Mouse (Mus musculus) stomach, embryonic 16.5 days (tissue): Measurements from ENCODE around the gene Il20rb. TPM values are rescaled to one million over a fixed set of nuclear protein-coding genes. Genes with fewer than 3 reads are reported as not detected.

ENCODE experiments used
- ATAC-seq: fragments of 200-750 bp; cut with Nextera tagmentation; 2 replicates; pipeline ENCODE4 v1.8.0; 2017; ENCODE audit warnings: moderate number of reproducible peaks, moderate TSS enrichment; ENCODE audit not compliant: insufficient read depth, low FRiP score
- H3K27ac ChIP-seq: fragments of 300-500 bp; sonication (generic); 2 replicates; pipeline ENCODE4 v1.5.1; 2014; ENCODE audit warnings: low read length
- H3K27me3 ChIP-seq: fragments of 300-500 bp; sonication (generic); 2 replicates; pipeline ENCODE4 v1.6.1; 2014; ENCODE audit warnings: low read length, control low read depth, mixed read lengths; ENCODE audit not compliant: control insufficient read depth, insufficient read depth
- H3K36me3 ChIP-seq: fragments of 300-500 bp; sonication (generic); 2 replicates; pipeline ENCODE4 v1.6.1; 2014; ENCODE audit warnings: low read length; ENCODE audit not compliant: control insufficient read depth, insufficient read depth
- H3K4me1 ChIP-seq: fragments of 300-500 bp; sonication (generic); 2 replicates; pipeline ENCODE4 v1.6.1; 2014; ENCODE audit warnings: low read length, control low read depth, mixed read lengths; ENCODE audit not compliant: control insufficient read depth, insufficient read depth
- H3K4me2 ChIP-seq: fragments of 300-500 bp; sonication (generic); 2 replicates; pipeline ENCODE4 v1.6.1; 2014; ENCODE audit warnings: low read depth, low read length, mixed read lengths
- H3K4me3 ChIP-seq: fragments of 300-500 bp; sonication (generic); replicated peaks from 2 replicates; pipeline ENCODE4 v1.5.1; 2014; ENCODE audit warnings: mild to moderate bottlenecking, low read length
- H3K9ac ChIP-seq: fragments of 300-500 bp; sonication (generic); 2 replicates; pipeline ENCODE4 v1.6.1; 2014; ENCODE audit warnings: low read length
- H3K9me3 ChIP-seq: fragments of 300-500 bp; sonication (generic); replicated peaks from 2 replicates; pipeline ENCODE4 v1.6.1; 2016; ENCODE audit warnings: low read length, control low read depth; ENCODE audit not compliant: control insufficient read depth
- WGBS: fragments of 180-500 bp; shearing (Covaris S2); extraction: QIAGEN DNeasy Blood & Tissue Kit; methylation state at CpG from one replicate; pipeline ENCODE4 v1.1.7; 2014; 5-methylcytosine and 5-hydroxymethylcytosine counted together
- polyA plus RNA-seq: library from polyadenylated mRNA; unstranded; fragments of >200 nt; fragmentation: Nextera tagmentation; extraction: Ambion mirVana; gene quantifications from 2 replicates; pipeline ENCODE4 v1.2.1, GENCODE M21; 2015

Il20rb gene
- 1.1 and 1.7 TPM in 2 replicates for polyA plus RNA-seq

DNA sequence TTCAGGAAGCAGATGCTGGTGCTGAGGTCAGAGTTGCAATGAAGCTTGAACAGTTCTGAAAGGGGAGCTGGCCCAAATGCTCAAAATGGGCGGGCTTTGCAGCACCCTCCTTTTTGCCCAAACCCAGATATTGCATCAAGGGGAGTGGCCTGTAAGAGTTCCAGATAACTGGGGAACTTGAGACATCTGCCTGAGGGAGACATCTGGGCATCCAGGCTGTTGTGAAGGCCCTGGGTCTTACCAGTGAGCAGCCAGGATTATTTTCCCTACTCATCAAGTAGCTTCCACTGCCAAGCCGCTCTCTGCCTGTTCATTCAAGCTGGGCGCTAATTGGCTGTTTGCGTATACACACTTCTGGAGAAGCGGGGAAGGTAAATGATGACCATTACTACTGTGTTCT, at the start of gene Il20rb:
Gene Il20rb, minus strand, starts transcription at position 358 of the 400 bp plus-strand sequence.
- 88% methylated on average over 5 of the region's 5 CpGs for whole genome bisulfite sequencing
- Histone ChIP-seq H3K9me3 (no peaks in the 10 kb centered on the region), H3K4me2 (no peak within 1 kb of the TSS), H3K4me1 (peaks cover 14% of the 10 kb centered on the region), H3K4me3 (no peak within 1 kb of the TSS), H3K27ac (peak within 1 kb of the TSS; percentile 6; the same call in 1 of the 2 replicates), H3K27me3 (no peaks in the 10 kb centered on the region), H3K9ac (no peak within 1 kb of the TSS), H3K36me3 (no peaks in the 10 kb centered on the region)
- no peak for ATAC-seq

DNA sequence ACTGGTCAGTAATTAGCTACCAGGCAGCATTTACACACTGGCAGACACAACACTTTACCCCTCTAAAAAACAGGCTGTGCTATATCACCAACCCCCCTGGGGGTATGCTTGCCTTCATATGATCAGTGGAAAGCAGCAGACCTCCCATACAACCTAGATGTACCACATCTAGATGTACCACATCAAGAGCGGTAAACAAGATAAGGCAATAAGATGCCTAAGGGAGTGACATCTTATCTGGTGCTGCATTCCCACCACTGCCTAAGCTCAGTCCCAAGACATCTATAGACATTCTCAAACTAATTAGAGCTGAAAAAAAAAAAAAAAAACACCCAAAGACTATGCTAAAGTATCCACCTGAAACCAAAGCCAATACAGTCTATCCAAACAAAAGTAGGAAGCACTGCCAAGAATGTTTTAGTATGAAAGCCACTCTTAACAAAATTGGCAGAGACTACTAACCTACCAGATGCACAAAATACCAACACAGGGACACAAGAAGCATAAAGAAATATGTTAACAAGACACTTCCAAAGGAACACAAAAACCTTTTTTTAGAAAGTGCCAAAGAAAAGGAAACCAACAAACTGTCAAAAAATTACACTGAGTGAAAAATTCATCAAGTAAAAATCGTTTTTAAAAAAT, 49.2 kb upstream of the Il20rb start:
- no peak for ATAC-seq
- Histone ChIP-seq H3K9ac (no peak overlapping the region), H3K9me3 (no peaks in the 10 kb centered on the region), H3K4me2 (no peak overlapping the region), H3K36me3 (no peaks in the 10 kb centered on the region), H3K27me3 (no peaks in the 10 kb centered on the region), H3K4me1 (no peaks in the 10 kb centered on the region), H3K27ac (no peak overlapping the region), H3K4me3 (no peak overlapping the region)
- WGBS, result 73% methylated on average over 2 of the region's 2 CpGs

- Histone ChIP-seq H3K9ac (no peak overlapping the region), H3K4me3 (no peak overlapping the region), H3K9me3 (no peaks in the 10 kb centered on the region), H3K4me1 (no peaks in the 10 kb centered on the region), H3K36me3 (no peaks in the 10 kb centered on the region), H3K4me2 (no peak overlapping the region), H3K27ac (no peak overlapping the region), H3K27me3 (no peaks in the 10 kb centered on the region)
- ATAC-seq, result no peak
- WGBS, result 88% methylated on average over 3 of the region's 3 CpGs
Observed at GRCm38 (mm10) chr9:100534686-100535085, 48.1 kb upstream of the Il20rb start.

DNA sequence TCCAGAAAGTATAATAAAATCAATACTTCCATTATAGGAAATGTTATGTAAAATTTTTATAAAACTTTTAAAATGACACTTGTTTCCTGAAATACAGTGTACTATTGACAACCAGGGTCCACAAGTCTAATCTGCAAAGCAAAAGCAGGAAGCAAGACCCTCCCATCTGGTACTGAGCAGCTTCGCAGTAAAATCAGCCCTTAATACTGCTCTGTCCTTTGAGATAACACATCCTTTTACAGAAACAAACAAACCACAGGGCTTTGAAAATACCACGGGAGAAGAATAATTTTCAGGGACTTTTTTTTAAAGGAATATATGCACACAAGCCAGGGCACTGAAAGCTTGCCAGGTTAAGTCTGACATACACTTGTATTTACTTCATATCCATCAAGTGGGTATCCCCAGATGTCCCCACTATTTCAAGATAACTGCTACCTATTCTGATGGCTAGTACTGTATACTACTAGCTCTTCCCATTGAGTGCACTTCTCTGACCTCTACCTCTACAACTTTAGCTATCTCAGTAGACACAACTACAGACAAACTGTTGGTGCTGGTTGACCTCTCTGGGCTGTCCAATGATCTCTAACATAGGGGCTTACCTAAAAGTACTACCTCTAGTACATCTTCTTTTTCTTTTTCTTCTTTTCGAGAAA, 46.4 kb upstream of the Il20rb start:
- Histone ChIP-seq H3K4me1 (no peaks in the 10 kb centered on the region), H3K9ac (no peak overlapping the region), H3K4me2 (no peak overlapping the region), H3K9me3 (no peaks in the 10 kb centered on the region), H3K4me3 (no peak overlapping the region), H3K36me3 (no peaks in the 10 kb centered on the region), H3K27me3 (no peaks in the 10 kb centered on the region), H3K27ac (no peak overlapping the region)
- ATAC-seq, result no peak
- WGBS, result 61% methylated on average over 3 of the region's 3 CpGs

DNA sequence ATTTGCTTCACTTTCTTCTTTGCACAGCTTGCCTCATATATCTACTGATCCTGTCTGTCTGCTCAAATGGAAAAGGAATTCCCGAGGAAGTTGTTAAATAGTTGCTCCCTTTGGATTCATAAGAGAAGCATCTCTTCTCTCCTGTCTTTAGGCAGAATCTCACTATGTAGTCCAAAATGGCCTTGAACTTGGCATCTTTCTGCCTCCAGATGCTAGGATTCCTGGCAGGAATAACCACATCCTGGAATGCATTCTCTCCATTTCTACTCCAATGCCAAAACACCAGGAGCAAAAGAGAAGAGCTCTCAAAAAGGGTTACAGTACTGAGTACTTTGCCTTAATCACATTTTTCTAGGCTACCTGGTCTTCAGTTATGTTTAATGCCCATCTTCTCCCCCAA, 44.7 kb upstream of the Il20rb start:
- WGBS, result 61% methylated on average over 1 of the region's 1 CpGs
- Histone ChIP-seq H3K9me3 (no peaks in the 10 kb centered on the region), H3K9ac (no peak overlapping the region), H3K36me3 (no peaks in the 10 kb centered on the region), H3K4me3 (no peak overlapping the region), H3K4me1 (no peaks in the 10 kb centered on the region), H3K27ac (no peak overlapping the region), H3K27me3 (no peaks in the 10 kb centered on the region), H3K4me2 (no peak overlapping the region)
- ATAC-seq, result no peak

- Histone ChIP-seq H3K4me3 (no peak overlapping the region), H3K4me2 (no peak overlapping the region), H3K4me1 (0 out of 2 replicates have a peak, but pooled peaks cover 3% of the 10 kb centered on the region), H3K27me3 (no peaks in the 10 kb centered on the region), H3K27ac (no peak overlapping the region), H3K9ac (no peak overlapping the region), H3K36me3 (no peaks in the 10 kb centered on the region), H3K9me3 (no peaks in the 10 kb centered on the region)
- no peak for ATAC-seq
- WGBS, result 82% methylated on average over 2 of the region's 2 CpGs
Observed at GRCm38 (mm10) chr9:100525225-100525624, 38.6 kb upstream of the Il20rb start.

DNA sequence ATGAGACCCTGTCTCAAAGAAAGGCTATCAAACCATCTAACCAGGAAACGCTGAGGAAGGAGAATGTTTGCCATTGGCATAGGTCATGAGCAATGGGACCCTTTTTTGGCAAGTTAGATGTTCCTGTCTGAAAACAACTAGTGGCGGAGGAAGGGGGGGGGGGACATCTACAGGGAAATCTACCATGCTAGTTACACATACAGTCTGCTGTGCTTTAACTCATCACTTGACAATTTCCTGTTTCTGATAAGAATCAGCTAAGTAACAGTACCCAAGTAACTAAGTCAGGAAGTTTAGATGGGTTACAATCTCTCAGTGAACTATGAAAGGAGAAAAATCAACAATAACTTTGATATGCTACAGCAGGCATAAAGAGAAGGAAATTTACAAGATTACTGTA, 35.4 kb upstream of the Il20rb start:
- no peak overlapping the region for H3K4me3 ChIP-seq
- H3K27ac ChIP-seq, result no peak overlapping the region
- no peaks in the 10 kb centered on the region for H3K36me3 ChIP-seq
- no peaks in the 10 kb centered on the region for H3K27me3 ChIP-seq
- H3K4me1 ChIP-seq, result 0 out of 2 replicates have a peak, but pooled peaks cover 3% of the 10 kb centered on the region
- no peak for ATAC-seq
- H3K9ac ChIP-seq, result no peak overlapping the region
- H3K9me3 ChIP-seq, result no peaks in the 10 kb centered on the region
- WGBS, result 72% methylated on average over 2 of the region's 2 CpGs
- no peak overlapping the region for H3K4me2 ChIP-seq

DNA sequence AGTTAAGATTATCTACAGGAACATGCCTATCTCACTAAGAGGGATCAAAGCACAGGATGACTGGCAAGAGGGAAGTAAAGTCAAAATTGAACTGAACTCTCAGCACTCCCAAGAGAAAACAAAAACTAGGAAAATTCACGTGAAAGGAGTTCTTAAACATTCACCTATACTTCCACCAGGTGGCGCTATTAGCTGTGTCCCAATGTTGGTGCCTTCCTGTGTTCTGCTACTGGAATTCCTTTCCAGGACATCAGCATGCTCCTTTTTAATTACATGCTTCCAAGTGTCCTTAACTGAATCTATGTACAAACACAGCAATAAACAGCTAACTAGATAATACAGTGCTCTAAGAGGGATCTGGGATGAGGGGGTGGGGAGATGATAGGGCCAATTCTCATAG, 34.0 kb upstream of the Il20rb start:
- no peak overlapping the region for H3K4me3 ChIP-seq
- H3K4me1 ChIP-seq, result 0 out of 2 replicates have a peak, but pooled peaks cover 3% of the 10 kb centered on the region
- no peak overlapping the region for H3K4me2 ChIP-seq
- no peak overlapping the region for H3K27ac ChIP-seq
- no peaks in the 10 kb centered on the region for H3K9me3 ChIP-seq
- H3K36me3 ChIP-seq, result no peaks in the 10 kb centered on the region
- H3K9ac ChIP-seq, result no peak overlapping the region
- ATAC-seq, result no peak
- WGBS, result 4% methylated on average over 2 of the region's 2 CpGs
- no peaks in the 10 kb centered on the region for H3K27me3 ChIP-seq

DNA sequence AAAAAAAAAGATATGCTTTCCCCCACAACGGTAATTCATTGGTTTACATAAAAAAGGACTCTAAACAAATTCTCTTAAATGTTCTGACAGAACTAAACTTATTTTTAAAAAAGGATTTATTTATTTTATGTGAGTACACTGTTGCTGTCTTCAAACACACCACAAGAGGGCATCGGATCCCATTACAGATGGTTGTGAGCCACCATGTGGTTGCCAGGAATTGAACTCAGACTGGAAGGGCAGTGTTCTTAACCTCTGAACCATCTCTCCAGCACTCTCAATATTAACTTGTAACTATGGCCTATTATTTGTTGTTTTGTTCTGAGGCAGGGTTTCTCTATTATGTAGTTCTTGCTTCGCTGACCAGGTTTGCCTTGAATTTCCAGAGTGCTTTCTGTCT, 33.4 kb upstream of the Il20rb start:
- 0 out of 2 replicates have a peak, but pooled peaks cover 3% of the 10 kb centered on the region for H3K4me1 ChIP-seq
- H3K27me3 ChIP-seq, result no peaks in the 10 kb centered on the region
- H3K27ac ChIP-seq, result no peak overlapping the region
- WGBS, result 95% methylated on average over 3 of the region's 3 CpGs
- H3K4me2 ChIP-seq, result no peak overlapping the region
- no peak overlapping the region for H3K9ac ChIP-seq
- H3K4me3 ChIP-seq, result no peak overlapping the region
- ATAC-seq, result no peak
- H3K9me3 ChIP-seq, result no peaks in the 10 kb centered on the region
- no peaks in the 10 kb centered on the region for H3K36me3 ChIP-seq
